Mouse (Mus musculus): ENCODE data around the gene Lysmd4.

Lysmd4 gene

DNA sequence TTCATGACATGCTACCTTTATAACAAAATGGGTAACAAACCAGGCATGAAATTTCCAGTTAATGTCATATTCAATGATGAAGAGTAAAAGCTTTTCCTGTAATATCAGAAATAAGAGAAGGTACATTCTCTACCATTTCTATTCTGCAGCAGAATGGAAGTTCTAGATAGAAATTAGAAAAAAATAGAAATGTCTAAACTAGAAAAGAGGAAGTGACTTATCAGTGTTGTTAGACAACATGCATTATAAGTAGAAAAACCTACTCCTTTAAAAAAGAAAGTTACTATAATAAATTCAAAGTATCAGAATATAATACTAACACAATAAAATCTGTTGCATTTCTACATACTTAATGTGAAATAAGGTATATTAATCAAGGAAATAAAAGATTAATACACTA, 96.4 kb downstream of the Lysmd4 start:
- no peak for DNase-seq (ENCODE audit: extremely low read depth, insufficient read length, low spot score)

DNA sequence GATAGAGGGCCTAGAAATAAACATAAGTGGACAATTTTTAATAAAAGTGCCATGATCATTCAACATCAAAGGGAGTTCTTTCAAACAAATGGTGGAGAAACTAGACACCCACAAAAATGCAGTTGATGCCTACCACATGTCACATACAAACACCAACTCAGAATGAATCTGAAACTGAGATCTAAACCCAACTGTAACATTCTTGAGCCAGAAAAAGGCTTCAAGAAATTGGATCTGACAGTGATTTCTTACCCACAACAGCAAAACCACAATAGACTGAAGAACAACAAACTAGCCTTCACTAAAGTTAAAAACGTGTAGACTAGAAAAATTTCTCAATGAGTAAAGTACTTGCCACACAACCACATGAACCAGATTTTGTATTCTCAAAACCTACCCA, 98.0 kb downstream of the Lysmd4 start:
- no peak for DNase-seq (ENCODE audit: extremely low read depth, insufficient read length, low spot score)

DNA sequence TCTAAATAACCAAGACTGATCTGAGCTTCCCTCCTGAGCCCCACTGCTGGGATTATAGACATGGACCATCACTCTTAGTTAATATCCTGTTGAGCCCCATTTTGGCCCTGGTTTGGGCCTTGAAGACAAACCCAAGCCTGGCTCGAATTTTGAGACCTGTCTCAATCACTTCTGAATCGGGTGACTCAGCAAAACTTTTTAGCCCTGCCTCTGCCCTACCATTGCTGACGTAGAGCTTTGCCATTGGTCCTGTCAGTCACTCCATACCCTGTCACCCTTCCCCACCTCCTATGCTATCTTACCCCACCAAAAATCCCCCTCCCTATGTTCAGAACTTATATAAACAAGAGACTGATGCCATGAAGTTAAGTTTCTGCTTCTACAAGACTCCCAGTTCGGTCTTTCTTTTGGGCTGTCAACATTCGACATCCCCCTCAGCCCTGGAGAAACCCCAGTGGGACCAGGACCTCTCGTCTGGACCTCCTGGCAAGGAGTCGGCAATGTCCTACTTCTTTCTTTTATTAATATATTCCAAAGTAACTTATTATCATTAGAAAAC, 119.8 kb downstream of the Lysmd4 start:
- peak; percentile 5 for DNase-seq (ENCODE audit: extremely low read depth, insufficient read length, low spot score)

DNA sequence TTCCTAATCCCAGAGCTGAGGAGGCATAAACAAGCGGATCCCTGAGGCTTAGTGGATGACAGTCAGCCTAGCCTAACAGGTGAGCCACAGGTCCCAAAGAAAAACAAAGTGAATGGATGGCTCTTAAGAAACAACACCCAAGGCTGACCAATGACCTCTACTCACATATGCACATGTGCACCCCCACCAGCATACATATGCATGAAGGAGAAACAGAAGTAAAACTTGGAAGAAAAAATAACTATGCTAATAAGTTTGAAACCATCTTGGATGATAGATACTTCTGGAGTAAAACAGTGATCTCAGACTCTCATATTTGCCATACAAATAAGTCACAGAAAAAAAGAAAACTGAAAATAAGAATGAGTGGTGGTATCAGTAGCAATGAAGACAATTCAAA, 122.1 kb downstream of the Lysmd4 start:
- DNase-seq (ENCODE audit: extremely low read depth, insufficient read length, low spot score), result no peak

DNA sequence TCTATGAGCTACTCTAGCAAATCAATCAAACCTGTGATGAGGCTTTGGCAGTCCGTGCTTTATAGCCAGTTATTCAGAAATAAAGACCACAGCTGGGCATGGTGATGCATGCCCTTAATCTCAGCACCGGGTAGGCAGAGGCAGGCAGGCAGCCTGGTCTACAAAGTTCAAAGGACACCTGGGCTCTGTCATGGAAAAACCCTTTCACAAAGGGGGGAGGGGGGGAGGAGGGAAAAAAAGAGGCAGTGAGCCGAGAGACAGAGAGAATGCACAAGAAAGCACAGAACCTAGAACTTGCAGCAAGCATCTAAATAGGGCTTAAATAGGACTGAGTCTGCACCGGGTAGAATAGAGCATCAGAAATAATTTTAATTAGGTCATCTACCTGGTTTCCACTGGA, 130.6 kb downstream of the Lysmd4 start:
- no peak for DNase-seq (ENCODE audit: extremely low read depth, insufficient read length, low spot score)

DNA sequence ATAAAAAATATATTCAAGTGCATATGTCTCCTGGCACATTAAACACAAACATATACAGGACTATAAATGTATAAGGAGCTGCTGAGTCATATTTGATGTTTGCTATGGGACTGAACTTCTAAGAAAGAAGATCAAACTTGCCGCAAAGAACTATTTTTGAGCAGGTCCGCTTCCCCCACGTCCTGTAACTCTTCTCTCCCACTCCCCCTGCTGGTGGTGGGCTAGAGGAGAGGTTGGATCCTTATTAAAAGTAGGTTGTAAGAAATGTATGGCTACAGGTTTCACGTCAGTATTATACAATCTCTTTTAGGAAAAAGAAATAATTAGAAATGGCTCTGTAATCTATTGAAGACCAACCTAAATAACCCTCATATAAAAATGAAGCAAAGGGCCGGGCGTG, 131.3 kb downstream of the Lysmd4 start:
- DNase-seq (ENCODE audit: extremely low read depth, insufficient read length, low spot score), result no peak

DNA sequence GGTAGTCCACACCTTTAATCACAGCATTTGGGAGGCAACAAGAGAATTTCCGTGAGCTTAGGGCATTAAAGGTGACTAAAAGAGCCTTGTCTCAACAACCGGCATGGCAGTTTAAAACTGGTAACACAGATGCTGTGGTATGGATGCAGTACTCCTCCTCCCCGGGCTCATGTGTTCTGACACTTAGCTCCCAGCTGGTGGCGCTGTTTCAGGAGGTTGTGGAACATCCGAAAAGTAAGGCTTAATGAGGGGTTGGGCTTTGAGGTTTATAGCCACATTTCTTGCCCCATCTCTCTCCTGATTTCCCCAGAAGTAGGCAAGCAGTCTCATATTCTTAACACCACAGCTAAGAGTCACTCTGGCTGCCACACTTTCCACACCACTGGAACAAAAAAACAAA, 133.5 kb downstream of the Lysmd4 start:
- DNase-seq (ENCODE audit: extremely low read depth, insufficient read length, low spot score), result no peak
